Mouse (Mus musculus): ENCODE measurements around the gene Mnat1.

- TF ChIP-seq CTCF (IDR thresholded peaks at IDR 0.05; ENCODE audit: low read depth) = no peak
- TF ChIP-seq EP300 (IDR thresholded peaks at IDR 0.05; ENCODE audit: low read depth) = no peak
Measured at GRCm38 (mm10) chr12:73287609-73288008, 164.1 kb downstream of the Mnat1 start.
